Mouse (Mus musculus): ENCODE measurements at regions not wholly inside any gene's neighbourhood (a gene's known extent, or its start where the extent isn't known, plus 50 kb on each side); places are given as distances from the start of the nearest gene placed in this dataset.
"Not testable (repeated sequence)": the region's sequence is repeated elsewhere in the genome, so short reads cannot be mapped to it uniquely, and the experiment has no call there.

DNA sequence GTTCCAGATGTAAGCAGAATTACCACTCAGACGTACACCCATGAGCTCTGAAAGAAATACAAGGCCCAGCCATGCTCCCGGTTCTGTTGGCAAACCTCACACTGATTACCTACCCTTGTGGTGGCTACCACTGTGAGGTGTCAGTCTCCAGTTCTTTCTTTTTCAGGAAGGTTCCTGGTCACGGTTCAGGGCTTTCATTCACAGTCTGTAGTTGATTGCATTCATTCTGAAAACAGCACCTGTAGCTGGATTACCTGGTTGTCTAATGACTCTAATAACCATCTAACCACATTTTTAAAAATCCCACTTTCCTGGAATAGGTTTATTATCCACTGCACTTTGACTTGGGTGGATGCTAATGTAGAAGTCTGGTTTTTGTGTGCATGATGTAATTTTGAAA, 139.8 kb upstream of the Tet2 start:
- no peak for ATAC-seq (ENCODE audit: insufficient number of reproducible peaks, insufficient read depth, low FRiP score, low read depth)

GRCm38 (mm10) chr3:133685393-133685792, 140.5 kb upstream of the Tet2 start:
- no peak overlapping the region for H3K4me3 ChIP-seq (ENCODE audit: control insufficient read depth in 1 of 2, insufficient read depth in 1 of 2, low read depth in 1 of 2, low read length in 2 of 2)
- no peaks in the 10 kb centered on the region for H3K36me3 ChIP-seq (ENCODE audit: control insufficient read depth, insufficient read depth, low read length)
- H3K9me3 ChIP-seq (ENCODE audit: control insufficient read depth, low read length), result no peaks in the 10 kb centered on the region
- no peaks in the 10 kb centered on the region for H3K27me3 ChIP-seq (ENCODE audit: control insufficient read depth, insufficient read depth, low read length)
- H3K9ac ChIP-seq (ENCODE audit: low read length), result no peak overlapping the region
- H3K4me2 ChIP-seq (ENCODE audit: low read length), result no peak overlapping the region
- no peak overlapping the region for H3K27ac ChIP-seq (replicated peaks in 1 of 2; ENCODE audit: control insufficient read depth in 1 of 2, insufficient read depth in 1 of 2, low read depth in 2 of 2, low read length in 2 of 2)
- WGBS, result 10% methylated on average over 3 of the region's 3 CpGs
- peaks cover 2 to 7% of the 10 kb centered on the region in 2 experiments; a peak in 2 of 4 replicates for H3K4me1 ChIP-seq (ENCODE audit: control insufficient read depth in 2 of 2, insufficient read depth in 2 of 2, low read length in 2 of 2)
- ATAC-seq (ENCODE audit: insufficient number of reproducible peaks, insufficient read depth, low FRiP score, low read depth), result no peak

More for the DNA sequence above, 139.8 kb upstream of the Tet2 start:
- no peaks in the 10 kb centered on the region for H3K36me3 ChIP-seq (ENCODE audit: control insufficient read depth, insufficient read depth, low read length)
- H3K27ac ChIP-seq (replicated peaks in 1 of 2; ENCODE audit: control insufficient read depth in 1 of 2, insufficient read depth in 1 of 2, low read depth in 2 of 2, low read length in 2 of 2), result no peak overlapping the region
- no peak overlapping the region for H3K4me2 ChIP-seq (ENCODE audit: low read length)
- 80% methylated on average over 3 of the region's 3 CpGs for WGBS
- H3K4me1 ChIP-seq (ENCODE audit: control insufficient read depth in 2 of 2, insufficient read depth in 2 of 2, low read length in 2 of 2), result peaks cover 2 to 8% of the 10 kb centered on the region in 2 experiments; a peak in 2 of 4 replicates
- H3K9me3 ChIP-seq (ENCODE audit: control insufficient read depth, low read length), result no peaks in the 10 kb centered on the region
- no peaks in the 10 kb centered on the region for H3K27me3 ChIP-seq (ENCODE audit: control insufficient read depth, insufficient read depth, low read length)
- H3K4me3 ChIP-seq (ENCODE audit: control insufficient read depth in 1 of 2, insufficient read depth in 1 of 2, low read depth in 1 of 2, low read length in 2 of 2), result no peak overlapping the region
- H3K9ac ChIP-seq (ENCODE audit: low read length), result no peak overlapping the region

DNA sequence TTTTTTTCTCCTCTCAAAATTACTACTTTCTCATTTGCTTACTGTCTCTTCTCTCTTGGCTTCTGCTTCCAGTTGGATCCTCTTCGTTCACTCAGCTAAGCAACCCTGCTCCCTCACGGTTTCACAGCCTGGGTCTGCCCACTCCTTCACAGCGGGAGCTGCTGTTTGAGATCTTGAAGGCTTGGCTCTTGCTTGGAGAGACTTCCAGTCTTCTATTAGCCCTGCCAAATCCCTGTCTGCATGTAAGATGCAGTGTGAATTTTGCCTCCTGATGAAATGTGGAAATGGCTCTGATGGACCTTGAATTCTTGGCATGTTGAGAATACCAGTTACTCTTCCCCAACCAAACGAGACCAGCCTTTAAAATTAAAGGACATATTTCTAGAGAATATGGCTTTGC, 149.1 kb upstream of the Tet2 start:
- no peak overlapping the region for H3K27ac ChIP-seq (replicated peaks in 1 of 2; ENCODE audit: control insufficient read depth in 1 of 2, insufficient read depth in 1 of 2, low read depth in 2 of 2, low read length in 2 of 2)
- no peaks in the 10 kb centered on the region for H3K9me3 ChIP-seq (ENCODE audit: control insufficient read depth, low read length)
- H3K4me2 ChIP-seq (ENCODE audit: low read length), result no peak overlapping the region
- no peak overlapping the region for H3K4me3 ChIP-seq (ENCODE audit: control insufficient read depth in 1 of 2, insufficient read depth in 1 of 2, low read depth in 1 of 2, low read length in 2 of 2)
- H3K36me3 ChIP-seq (ENCODE audit: control insufficient read depth, insufficient read depth, low read length), result no peaks in the 10 kb centered on the region
- H3K9ac ChIP-seq (ENCODE audit: low read length), result no peak overlapping the region
- 38% methylated on average over 4 of the region's 4 CpGs for WGBS
- no peak for ATAC-seq (ENCODE audit: insufficient number of reproducible peaks, insufficient read depth, low FRiP score, low read depth)
- H3K4me1 ChIP-seq (ENCODE audit: control insufficient read depth in 2 of 2, insufficient read depth in 2 of 2, low read length in 2 of 2), result no peaks in the 10 kb centered on the region
- H3K27me3 ChIP-seq (ENCODE audit: control insufficient read depth, insufficient read depth, low read length), result no peaks in the 10 kb centered on the region

DNA sequence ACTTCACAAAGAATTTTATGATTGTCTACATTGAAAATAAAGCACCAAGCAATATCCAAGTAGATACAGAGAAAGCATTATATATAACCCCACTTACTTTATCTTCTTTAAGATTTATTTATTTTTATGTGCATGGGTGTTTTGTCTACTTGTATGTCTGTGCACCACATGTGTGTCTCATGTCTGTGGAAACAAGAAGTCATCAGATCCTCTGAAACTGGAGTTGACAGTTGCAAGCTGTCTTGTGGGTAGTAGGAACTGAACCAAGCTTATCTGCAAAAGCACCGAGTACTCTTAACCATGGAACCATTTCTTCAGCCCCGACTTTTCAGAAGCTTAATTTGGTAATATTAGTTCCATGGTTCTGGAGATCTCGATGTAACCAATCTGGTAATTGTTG, 151.2 kb upstream of the Tet2 start:
- no peaks in the 10 kb centered on the region for H3K36me3 ChIP-seq (ENCODE audit: control insufficient read depth, insufficient read depth, low read length)
- no peaks in the 10 kb centered on the region for H3K4me1 ChIP-seq (ENCODE audit: control insufficient read depth in 2 of 2, insufficient read depth in 2 of 2, low read length in 2 of 2)
- no peaks in the 10 kb centered on the region for H3K9me3 ChIP-seq (ENCODE audit: control insufficient read depth, low read length)
- H3K9ac ChIP-seq (ENCODE audit: low read length), result no peak overlapping the region
- no peak overlapping the region for H3K27ac ChIP-seq (replicated peaks in 1 of 2; ENCODE audit: control insufficient read depth in 1 of 2, insufficient read depth in 1 of 2, low read depth in 2 of 2, low read length in 2 of 2)
- no peak overlapping the region for H3K4me2 ChIP-seq (ENCODE audit: low read length)
- no peaks in the 10 kb centered on the region for H3K27me3 ChIP-seq (ENCODE audit: control insufficient read depth, insufficient read depth, low read length)
- H3K4me3 ChIP-seq (ENCODE audit: control insufficient read depth in 1 of 2, insufficient read depth in 1 of 2, low read depth in 1 of 2, low read length in 2 of 2), result no peak overlapping the region
- no peak for ATAC-seq (ENCODE audit: insufficient number of reproducible peaks, insufficient read depth, low FRiP score, low read depth)
- 76% methylated on average over 3 of the region's 3 CpGs for WGBS

GRCm38 (mm10) chr3:133704849-133705248, 159.9 kb upstream of the Tet2 start:
- H3K9ac ChIP-seq (ENCODE audit: low read length); H3K4me3 ChIP-seq (ENCODE audit: control insufficient read depth in 1 of 2, insufficient read depth in 1 of 2, low read depth in 1 of 2, low read length in 2 of 2); H3K9me3 ChIP-seq (ENCODE audit: control insufficient read depth, low read length); H3K4me2 ChIP-seq (ENCODE audit: low read length); H3K36me3 ChIP-seq (ENCODE audit: control insufficient read depth, insufficient read depth, low read length); H3K27me3 ChIP-seq (ENCODE audit: control insufficient read depth, insufficient read depth, low read length); H3K4me1 ChIP-seq (ENCODE audit: control insufficient read depth in 2 of 2, insufficient read depth in 2 of 2, low read length in 2 of 2); H3K27ac ChIP-seq (replicated peaks in 1 of 2; ENCODE audit: control insufficient read depth in 1 of 2, insufficient read depth in 1 of 2, low read depth in 2 of 2, low read length in 2 of 2); ATAC-seq (ENCODE audit: insufficient number of reproducible peaks, insufficient read depth, low FRiP score, low read depth): not testable (repeated sequence)

DNA sequence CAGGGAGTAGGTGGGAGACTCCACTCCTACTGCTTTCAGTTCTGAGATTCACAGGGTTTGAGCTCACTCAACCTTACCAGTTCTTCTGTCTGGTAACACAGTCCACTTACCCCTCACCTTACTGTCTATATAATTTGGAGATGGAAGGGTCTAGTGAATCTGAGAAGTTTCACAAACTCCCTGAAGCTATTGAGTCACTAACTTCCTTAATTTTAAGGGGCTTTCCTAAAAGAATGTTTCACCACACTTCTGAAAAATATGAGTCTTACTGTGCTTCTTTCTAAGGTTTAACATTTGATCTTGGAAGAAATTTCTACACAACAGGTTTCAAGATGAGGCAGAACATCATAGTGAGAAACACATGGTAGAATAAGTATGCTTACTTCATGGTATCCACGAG, 166.6 kb upstream of the Tet2 start:
- no peak overlapping the region for H3K4me3 ChIP-seq (ENCODE audit: control insufficient read depth in 1 of 2, insufficient read depth in 1 of 2, low read depth in 1 of 2, low read length in 2 of 2)
- H3K36me3 ChIP-seq (ENCODE audit: control insufficient read depth, insufficient read depth, low read length), result no peaks in the 10 kb centered on the region
- H3K9ac ChIP-seq (ENCODE audit: low read length), result no peak overlapping the region
- no peaks in the 10 kb centered on the region for H3K27me3 ChIP-seq (ENCODE audit: control insufficient read depth, insufficient read depth, low read length)
- no peaks in the 10 kb centered on the region for H3K4me1 ChIP-seq (ENCODE audit: control insufficient read depth in 2 of 2, insufficient read depth in 2 of 2, low read length in 2 of 2)
- no peak overlapping the region for H3K4me2 ChIP-seq (ENCODE audit: low read length)
- ATAC-seq (ENCODE audit: insufficient number of reproducible peaks, insufficient read depth, low FRiP score, low read depth), result no peak
- no peaks in the 10 kb centered on the region for H3K9me3 ChIP-seq (ENCODE audit: control insufficient read depth, low read length)
- no peak overlapping the region for H3K27ac ChIP-seq (replicated peaks in 1 of 2; ENCODE audit: control insufficient read depth in 1 of 2, insufficient read depth in 1 of 2, low read depth in 2 of 2, low read length in 2 of 2)
- 70% methylated on average over 1 of the region's 1 CpGs for WGBS

GRCm38 (mm10) chr3:133722550-133723290, 177.8 kb upstream of the Tet2 start:
- Histone ChIP-seq H3K27ac (replicated peaks in 1 of 2; ENCODE audit: control insufficient read depth in 1 of 2, insufficient read depth in 1 of 2, low read depth in 2 of 2, low read length in 2 of 2) (no peak overlapping the region), H3K9ac (ENCODE audit: low read length) (no peak overlapping the region), H3K4me2 (ENCODE audit: low read length) (no peak overlapping the region), H3K4me3 (ENCODE audit: control insufficient read depth in 1 of 2, insufficient read depth in 1 of 2, low read depth in 1 of 2, low read length in 2 of 2) (no peak overlapping the region), H3K27me3 (ENCODE audit: control insufficient read depth, insufficient read depth, low read length) (no peaks in the 10 kb centered on the region), H3K4me1 (ENCODE audit: control insufficient read depth in 2 of 2, insufficient read depth in 2 of 2, low read length in 2 of 2) (no peaks in the 10 kb centered on the region), H3K9me3 (ENCODE audit: control insufficient read depth, low read length) (no peaks in the 10 kb centered on the region), H3K36me3 (ENCODE audit: control insufficient read depth, insufficient read depth, low read length) (no peaks in the 10 kb centered on the region)
- ATAC-seq (ENCODE audit: insufficient number of reproducible peaks, insufficient read depth, low FRiP score, low read depth), result no peak
- WGBS, result 77% methylated on average over 3 of the region's 3 CpGs

GRCm38 (mm10) chr3:133726831-133727230, 181.9 kb upstream of the Tet2 start:
- H3K9me3 ChIP-seq (ENCODE audit: control insufficient read depth, low read length), result no peaks in the 10 kb centered on the region
- ATAC-seq (ENCODE audit: insufficient number of reproducible peaks, insufficient read depth, low FRiP score, low read depth), result no peak
- no peak overlapping the region for H3K27ac ChIP-seq (replicated peaks in 1 of 2; ENCODE audit: control insufficient read depth in 1 of 2, insufficient read depth in 1 of 2, low read depth in 2 of 2, low read length in 2 of 2)
- H3K4me1 ChIP-seq (ENCODE audit: control insufficient read depth in 2 of 2, insufficient read depth in 2 of 2, low read length in 2 of 2), result no peaks in the 10 kb centered on the region
- no peaks in the 10 kb centered on the region for H3K36me3 ChIP-seq (ENCODE audit: control insufficient read depth, insufficient read depth, low read length)
- no peak overlapping the region for H3K4me3 ChIP-seq (ENCODE audit: control insufficient read depth in 1 of 2, insufficient read depth in 1 of 2, low read depth in 1 of 2, low read length in 2 of 2)
- WGBS, result 87% methylated on average over 6 of the region's 6 CpGs
- H3K4me2 ChIP-seq (ENCODE audit: low read length), result no peak overlapping the region
- no peaks in the 10 kb centered on the region for H3K27me3 ChIP-seq (ENCODE audit: control insufficient read depth, insufficient read depth, low read length)
- H3K9ac ChIP-seq (ENCODE audit: low read length), result no peak overlapping the region
